Mouse (Mus musculus) spleen, embryonic (tissue): ENCODE data around the gene Dyrk3.

Source experiments
- CTCF ChIA-PET: fragments of 350-600 bp; sonication (Branson Sonifier 250); formaldehyde crosslinking; loops from one replicate; lab custom pipeline; 2022; lab: Charles Lee

Dyrk3 gene

DNA sequence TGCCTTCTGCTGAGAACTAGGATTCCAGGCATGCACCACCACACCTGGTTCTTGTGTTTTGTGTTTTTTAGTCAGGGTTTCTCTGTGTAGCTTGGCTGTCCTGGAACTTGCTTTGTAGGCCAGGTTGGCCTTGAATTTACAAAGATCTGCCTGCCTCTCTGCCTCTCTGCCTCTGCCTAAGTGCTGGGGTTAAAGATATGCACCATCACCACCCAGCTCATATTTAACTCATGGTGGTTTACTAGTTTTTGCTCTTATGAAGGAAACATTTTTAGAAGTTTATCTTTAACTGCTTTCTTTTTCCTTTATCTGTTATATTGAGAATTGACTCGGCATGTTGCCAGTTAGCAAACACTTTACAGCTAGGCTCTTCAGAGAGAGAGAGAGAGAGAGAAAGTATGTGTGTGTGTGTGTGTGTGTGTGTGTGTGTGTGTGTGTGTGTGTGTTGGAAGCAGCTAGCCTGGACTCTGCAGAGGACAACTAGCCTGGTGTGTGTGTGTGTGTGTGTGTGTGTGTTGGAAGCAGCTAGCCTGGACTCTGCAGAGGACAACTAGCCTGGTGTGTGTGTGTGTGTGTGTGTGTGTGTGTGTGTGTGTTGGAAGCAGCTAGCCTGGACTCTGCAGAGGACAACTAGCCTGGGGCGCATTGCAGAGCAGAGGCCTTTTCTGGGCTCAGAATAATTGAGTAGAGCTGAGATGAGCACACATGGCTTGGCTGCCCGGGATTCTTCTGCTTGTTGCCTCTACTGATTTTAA is 21.6 kb upstream of the Dyrk3 start:
- CTCF ChIA-PET = interaction anchor here (0.7 kb wide), 1 partner anchor 91 kb away, joined by 7 read pairs; no protein-coding TSS in a partner anchor

DNA sequence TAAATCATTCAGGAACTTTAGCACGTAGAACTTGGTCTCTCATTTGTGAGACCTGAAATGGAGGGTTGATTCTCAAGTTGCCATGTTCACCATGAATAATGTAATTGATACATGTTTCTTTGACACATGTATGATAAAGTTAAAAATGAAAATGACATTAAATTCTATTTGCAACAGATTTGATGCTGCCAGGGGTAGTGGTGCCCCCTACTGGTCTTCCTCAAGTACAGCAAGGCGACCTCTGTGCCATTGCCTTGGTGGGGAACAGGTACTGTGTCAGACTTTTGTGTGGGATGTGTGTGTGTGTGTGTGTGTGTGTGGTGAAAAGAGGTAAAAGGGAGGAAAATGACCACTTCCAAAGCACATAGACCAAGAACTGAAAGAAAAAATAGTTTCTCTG is 17.3 kb upstream of the Dyrk3 start:
- CTCF ChIA-PET = interaction anchor here (0.7 to 1.2 kb wide), 5 partner anchors 36 to 440 kb away, joined by 3 to 5 read pairs (median 3); partner anchors contain the start of gene Gm29427

DNA sequence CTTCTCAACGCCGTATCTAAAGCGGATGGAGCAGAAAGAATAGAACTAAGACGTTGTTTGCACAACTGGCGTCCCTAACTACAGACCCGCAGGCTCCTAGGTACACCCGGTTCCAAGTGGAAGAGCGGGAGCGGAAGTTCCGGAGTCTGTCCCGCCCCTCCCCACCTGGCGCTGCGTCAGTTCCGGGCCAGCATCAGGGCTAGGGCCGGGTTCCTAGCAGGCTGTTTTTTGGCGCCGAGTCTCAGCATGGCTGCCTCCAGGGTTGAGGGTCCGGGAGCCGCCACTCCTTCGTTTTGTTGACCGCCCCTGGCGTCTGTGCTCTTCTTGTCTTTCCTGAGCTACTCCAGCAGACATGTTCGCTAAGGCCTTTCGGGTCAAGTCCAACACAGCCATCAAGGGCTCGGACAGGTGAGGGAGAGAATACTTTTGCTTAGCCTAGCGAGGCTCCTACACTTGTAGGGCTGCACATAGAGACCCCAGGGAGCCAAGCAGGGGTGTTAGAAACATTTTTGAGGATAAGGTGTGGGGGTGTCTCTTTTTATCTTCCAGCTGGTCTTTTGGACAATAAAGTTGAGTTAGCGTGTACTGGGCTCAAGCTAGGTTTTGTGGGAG is 15.0 kb upstream of the Dyrk3 start, which contains the start of gene Eif2d:
Gene Eif2d (plus strand): TSS at position 164 of the 612 bp plus-strand sequence.
- CTCF ChIA-PET = interaction anchor here (0.6 to 2.1 kb wide), 11 partner anchors 10 to 936 kb away, joined by 3 to 22 read pairs (median 4); partner anchors contain the start of gene Dyrk3

DNA sequence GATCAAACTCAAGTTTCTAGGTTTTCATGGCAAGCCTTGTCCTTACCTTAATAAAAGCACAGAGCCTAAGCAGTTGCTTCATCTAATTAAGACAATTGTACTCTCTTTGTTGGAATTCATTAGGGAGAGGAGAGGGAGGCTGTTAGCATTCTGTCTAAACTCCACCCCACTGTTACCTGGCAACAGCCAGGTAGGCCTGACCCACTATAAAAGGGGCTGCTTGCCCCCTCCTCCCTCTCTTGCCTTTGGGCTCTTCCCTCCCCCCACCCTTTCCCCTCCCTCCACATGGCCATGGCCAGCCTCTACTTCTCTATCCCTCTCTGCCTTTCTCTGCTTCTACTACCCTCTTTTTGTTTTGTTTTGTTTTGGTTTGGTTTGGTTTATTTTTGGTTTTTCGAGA is 11.4 kb upstream of the Dyrk3 start:
- CTCF ChIA-PET = no interaction called here

DNA sequence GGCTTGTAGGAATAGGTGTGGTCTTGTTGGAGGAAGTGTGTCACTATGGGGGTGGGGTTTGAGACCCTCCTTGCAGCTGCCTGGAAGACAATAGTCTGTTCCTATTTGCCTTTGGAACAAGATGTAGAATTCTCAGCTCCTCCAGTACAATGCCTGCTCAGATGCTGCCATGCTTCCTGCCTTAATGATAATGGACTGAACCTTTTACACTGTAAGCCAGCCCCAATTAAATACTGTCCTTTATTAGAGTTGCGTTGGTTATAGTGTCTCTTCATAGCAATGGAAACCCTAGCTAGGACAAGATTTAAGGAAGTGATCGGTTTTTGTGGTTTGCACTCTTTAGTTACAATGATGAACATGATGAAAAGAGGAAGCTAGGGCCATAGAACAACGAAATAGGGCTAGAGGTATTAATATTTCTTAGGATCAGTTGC is 8.1 kb upstream of the Dyrk3 start:
- CTCF ChIA-PET = interaction anchor here (0.6 kb wide), 1 partner anchor 100 kb away, joined by 4 read pairs; no protein-coding TSS in a partner anchor

DNA sequence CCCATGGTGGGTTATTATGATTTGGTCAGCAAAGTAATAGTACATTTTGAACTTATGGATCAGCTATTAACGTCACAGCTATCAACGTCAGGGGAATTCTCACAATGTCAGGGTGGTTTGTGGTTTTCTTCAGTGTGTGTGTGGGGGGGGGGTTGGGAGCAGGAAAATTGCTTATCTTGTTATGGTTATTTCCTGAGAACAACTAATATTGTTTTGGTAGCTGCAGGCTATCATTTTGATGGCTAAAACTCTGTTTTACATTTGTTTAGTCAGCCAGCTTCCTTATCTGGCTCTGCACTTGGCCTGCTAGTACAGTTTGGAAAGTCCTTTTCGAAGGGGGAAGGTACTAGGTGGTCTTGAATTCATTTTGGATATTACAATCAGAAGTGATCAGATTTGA is 7.1 kb upstream of the Dyrk3 start:
- CTCF ChIA-PET = interaction anchor here (0.6 kb wide), 3 partner anchors 36 to 54 kb away, joined by 3 to 14 read pairs (median 3); no protein-coding TSS in a partner anchor

DNA sequence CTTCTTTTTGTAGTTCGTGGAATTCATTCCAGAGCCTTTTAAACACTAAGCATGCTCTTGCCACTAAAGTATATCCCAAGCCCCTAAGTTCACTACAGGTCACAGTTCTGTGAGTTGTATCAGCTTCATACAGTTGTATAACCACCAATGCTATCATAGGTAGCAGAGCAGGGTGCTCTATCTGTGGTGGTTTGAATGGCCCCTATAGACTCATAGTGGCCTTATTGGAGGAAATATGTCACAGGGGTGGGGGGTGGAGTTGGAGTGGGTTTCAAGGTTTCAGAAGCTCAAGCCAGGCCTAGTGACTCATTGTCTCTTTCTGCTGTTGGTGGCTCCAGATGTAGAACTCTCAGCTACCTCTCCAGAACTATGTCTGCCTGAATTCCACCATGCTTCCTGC is 4.3 kb upstream of the Dyrk3 start:
- CTCF ChIA-PET = no interaction called here

DNA sequence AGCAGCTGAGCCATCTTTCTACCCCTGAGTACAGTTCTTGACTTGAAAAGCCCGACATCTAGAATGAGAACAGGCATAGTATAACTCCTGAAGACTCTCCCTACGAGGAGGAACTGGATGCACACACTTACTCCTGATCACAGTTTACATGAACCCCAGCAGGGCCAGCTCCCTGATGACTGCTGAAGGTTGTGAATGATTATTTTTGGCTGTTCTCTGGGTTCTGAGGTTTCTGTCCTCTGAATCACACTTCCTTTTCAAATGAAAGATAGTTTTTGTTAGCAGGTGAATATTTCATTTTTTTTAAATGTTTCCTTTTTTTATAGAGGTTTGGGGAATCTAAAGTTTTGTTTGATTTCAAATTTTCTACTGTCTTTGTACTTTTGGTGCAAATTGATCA is 3.3 kb upstream of the Dyrk3 start:
- CTCF ChIA-PET = no interaction called here

DNA sequence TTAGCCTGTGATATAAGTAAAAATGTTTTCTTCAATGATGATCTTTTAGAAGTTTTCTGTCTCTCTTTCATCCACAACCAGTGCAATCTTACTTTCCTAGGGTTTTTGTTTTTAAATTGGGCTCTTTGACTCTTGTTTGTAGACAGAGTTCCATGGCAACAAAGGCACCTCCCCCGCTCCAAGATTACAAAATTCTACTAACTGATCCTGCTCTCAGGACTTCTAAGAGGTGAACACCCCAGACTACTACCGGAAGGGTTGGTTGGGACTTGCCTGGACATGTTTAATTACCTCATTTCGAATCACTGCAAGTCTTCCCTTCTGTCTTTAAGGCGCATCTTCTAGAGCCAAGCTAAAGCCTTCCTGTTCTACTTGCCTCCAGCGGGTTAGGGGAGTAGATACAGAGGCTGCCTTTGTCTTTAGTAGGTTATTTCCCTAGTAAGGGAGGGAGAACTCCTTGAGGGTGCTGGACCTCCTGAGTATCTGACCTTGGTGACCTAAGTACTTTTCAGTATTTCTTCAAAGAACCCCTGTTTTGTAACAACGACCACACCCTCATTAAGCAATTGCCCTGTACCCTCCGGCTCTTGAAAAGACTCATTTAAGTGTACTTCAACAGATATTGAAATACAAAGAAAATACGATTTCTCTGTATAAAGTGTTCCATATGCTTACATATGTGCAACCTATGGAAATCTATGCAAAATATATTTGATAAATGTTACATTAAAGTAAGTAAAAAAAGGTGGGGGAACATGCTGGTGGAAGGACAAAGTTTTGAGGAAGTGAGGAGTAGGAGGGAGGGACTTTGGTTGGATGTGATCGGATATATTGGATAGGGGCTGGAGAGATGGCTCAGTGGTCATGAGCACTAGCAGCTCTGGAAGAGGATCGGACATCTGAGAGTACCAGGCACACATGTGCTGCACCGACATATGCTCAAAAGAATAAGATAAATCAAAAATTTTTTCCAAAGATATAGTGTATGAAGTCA is 1.3 kb upstream of the Dyrk3 start:
- CTCF ChIA-PET = interaction anchor here (1.2 to 1.4 kb wide), 2 partner anchors 21 to 23 kb away, joined by 3 read pairs; no protein-coding TSS in a partner anchor

DNA sequence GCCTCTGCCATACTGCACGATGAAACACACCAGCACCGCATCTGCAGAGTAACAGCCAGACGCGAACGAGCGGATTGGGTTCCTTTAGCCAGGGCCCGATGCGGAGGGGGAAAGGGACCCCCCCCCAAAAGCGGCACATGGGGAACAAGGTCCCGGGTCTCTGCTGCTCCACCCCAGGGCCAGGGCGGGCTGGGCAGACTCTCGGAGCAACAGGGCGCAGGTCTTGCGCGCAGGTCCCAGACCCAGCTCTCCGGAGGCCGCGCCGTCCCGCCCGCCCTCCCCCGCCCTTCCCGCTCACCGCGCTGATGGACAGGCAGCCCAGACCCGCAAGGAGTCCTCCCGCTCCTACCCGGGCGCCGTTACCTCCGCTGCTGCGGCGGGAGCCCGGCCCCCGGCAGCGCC is 422 bp downstream of the Dyrk3 start:
- CTCF ChIA-PET = no interaction called here

DNA sequence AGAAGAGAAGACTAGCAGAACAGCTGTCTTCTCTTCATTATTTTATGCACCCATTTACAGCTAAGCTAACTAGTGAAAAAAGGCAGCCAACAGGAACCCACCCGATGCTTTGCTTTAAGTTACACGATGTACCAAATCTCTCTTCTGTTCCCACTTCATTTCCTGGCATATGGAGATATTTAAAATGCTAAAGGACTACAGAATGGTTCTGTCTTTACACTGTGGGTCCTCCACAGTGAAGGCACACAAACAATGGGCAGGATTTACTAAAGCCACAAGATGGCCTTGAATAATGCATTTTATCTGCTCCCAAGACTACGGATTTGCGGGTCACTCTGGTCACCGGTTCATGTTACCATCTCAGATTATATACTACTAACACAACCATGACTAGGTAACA is 1.0 kb downstream of the Dyrk3 start:
- CTCF ChIA-PET = no interaction called here

DNA sequence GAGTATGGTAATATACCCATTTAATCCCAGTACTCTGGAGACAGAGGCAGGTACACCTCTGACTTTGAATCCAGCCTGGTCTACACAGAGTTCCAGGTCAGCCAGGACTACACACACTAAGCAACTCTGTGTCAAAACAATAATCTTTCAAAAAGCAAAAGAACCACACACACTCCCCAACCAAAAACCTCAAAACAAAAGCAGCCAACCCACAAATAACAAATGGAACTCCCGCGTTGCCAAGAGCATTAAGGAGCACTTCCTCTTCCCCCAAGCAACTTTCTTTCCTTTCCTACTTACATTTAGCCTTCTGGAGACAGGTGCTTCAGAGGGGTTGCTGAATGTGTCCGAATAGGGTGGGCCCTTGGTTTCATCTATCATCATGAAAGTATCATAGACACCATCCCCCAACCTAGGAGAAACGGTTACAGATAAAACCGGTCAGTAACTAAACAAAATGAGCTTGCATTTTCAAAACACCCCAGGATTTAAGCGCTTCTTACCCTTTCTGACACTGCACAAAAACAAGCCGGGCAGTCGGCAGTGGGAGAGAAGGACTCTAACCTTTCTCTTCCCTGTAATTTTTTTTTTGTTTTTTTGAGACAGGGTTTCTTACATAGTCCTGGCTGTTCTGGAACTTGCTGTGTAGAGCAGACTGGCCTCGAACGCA is 2.0 kb downstream of the Dyrk3 start:
- CTCF ChIA-PET = interaction anchor here (0.7 kb wide), 1 partner anchor 20 kb away, joined by 6 read pairs; no protein-coding TSS in a partner anchor

DNA sequence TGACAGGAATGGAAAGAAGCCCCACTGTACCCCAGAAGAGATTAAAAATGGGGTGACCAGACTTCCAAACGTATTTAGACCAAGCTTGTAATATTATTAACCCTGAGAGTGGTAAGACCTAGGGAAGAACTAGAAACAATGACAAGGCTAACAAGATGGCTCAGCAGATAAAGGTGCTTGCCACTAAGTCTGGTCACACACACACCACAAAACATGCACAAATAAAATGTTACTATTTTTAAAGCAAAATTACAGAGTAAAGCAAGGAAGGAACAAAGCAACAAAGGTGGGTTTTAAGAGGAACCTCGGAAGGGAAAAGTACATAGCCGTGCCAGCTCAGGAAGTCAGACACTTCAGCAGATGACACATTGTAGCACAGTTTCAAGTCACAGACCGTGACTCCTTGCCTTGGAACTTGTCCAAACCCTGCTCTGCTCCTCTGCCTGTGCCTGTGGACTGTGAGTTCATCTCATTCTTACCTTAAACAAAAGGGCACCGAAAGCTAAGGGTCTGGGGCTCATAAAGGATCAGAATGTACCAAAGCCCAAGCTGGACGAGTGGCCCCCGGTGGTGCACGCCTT is 3.1 kb downstream of the Dyrk3 start:
- CTCF ChIA-PET = no interaction called here

DNA sequence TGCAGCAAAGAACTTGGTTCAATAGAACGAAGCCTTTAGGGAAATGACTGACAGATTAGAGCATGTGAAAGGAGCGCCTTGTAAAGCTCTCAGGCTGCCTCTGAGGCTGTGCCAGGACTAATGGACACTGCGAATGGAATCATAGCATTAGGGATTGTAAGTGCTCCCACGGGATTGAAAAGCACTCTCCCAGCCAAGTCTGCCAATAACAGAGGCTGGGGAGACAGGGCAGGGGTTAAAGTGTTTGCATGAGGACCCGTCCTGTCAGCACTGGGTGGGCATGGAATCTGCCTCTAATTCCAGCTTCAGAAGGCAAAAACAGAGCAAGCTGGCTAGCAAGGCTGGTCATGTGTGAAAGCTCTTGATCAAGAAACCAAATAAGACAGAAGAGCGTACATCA is 3.9 kb downstream of the Dyrk3 start:
- CTCF ChIA-PET = no interaction called here

DNA sequence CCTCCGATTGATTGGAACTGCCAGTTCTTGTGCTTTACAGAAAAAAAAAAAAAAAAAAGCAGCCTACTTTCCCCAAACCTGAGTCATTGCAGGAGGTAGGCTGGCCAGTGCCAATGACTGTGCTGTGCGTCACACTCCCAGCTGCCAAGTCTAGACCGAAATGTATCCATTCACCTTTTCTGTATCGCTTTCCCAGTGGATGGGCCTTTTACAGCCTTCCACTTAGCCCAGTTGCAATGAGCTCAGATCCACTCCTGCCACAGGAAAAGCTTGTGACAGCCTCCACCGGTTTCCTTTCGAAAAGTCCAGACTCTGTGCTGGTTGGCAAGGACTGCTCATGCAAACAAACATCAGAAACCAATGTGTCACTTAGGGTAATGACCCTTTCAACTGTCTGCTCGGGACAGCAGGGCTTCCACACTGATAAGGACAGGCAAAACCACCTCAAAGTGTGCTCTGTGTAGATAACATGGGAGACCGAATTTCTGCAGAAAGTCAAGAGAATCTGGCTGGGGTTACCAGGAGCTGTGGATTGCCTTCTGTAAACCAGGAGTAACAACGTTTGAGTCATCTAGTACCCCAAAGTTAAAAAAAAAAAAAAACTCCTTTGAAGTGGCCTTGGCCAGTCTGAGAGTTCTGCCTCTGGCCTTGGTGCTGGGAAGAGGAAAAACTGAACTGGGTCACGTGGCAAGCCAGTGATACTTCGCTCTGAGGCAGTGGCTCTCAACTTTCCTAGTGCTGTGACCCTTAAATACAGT is 12.0 kb downstream of the Dyrk3 start:
- CTCF ChIA-PET = interaction anchor here (0.6 to 0.7 kb wide), 5 partner anchors 15 to 564 kb away, joined by 4 to 7 read pairs (median 5); no protein-coding TSS in a partner anchor

DNA sequence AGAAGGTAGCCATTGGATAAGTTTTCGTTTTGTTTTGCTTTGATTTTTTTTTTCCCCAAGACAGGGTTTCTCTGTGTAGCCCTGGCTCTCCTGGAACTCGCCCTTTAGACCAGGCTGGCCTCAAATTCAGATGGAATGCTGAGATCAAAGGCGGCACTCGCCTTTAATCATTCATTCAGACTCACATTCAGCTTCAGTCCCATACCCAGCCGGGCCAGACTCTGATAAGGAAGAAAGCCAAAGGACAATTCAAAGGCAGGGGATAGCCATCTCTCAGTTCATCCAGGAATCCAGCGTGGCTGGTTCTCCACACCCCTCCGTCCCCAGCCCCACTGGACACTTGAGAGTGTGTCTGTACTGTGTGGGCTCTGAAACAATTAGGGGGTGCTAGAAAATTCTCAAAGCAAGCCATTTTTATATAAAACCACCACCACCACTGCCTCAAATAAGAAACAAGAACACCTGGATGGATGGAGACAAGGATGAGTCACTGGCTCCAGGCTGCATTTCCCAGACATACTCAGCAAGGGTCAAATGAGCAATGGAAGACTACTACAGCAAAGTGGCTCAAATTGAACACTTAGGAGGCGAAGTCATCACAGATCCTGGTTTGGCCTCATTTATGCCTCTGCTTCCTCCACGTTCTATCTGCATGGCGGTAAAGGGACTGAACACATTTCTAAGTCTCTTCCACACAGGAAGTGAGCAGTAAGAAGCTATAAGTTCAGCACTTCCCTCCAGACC is 14.4 kb downstream of the Dyrk3 start:
- CTCF ChIA-PET = interaction anchor here (0.7 kb wide), 1 partner anchor 23 kb away, joined by 3 read pairs; no protein-coding TSS in a partner anchor

DNA sequence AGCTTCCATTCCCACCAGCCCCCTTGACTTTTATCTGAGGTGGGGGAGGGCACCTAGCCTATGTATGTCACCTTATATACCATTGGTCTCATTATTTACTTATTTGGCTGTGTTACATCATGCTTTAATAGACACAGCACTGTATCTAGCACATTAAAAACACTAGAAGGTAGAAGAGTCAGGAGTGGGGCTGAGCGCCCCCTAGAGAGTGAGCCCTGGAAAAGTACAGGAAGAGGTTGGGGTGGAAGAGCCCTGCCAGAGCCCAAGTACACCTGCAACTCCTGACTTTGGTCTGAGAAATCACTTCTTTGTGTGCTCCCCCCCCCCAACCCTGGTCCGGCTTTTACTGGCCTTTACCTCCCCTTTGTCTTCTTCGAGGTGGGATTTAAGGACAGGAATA is 16.2 kb downstream of the Dyrk3 start:
- CTCF ChIA-PET = no interaction called here

DNA sequence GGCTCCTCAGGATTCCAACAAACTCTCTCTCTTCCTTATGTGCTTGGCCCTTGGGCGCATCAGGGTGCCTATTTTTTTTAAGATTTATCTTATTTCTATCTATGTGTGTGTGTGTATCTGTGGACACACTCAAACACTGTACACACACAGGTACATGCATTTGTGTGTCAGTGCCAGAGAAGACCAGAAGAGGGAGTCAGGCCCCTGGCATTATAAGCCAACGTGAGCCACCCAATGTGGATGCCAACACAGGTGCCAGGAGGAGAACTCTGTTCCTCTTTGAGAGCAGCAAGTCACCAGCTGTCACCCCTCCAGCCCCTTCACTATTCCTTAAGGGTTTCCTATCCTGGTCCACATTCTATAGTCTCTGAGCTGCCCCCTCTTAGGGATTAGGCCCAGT is 19.1 kb downstream of the Dyrk3 start:
- CTCF ChIA-PET = interaction anchor here (0.7 to 0.9 kb wide), 2 partner anchors 37 to 307 kb away, joined by 3 read pairs; no protein-coding TSS in a partner anchor

DNA sequence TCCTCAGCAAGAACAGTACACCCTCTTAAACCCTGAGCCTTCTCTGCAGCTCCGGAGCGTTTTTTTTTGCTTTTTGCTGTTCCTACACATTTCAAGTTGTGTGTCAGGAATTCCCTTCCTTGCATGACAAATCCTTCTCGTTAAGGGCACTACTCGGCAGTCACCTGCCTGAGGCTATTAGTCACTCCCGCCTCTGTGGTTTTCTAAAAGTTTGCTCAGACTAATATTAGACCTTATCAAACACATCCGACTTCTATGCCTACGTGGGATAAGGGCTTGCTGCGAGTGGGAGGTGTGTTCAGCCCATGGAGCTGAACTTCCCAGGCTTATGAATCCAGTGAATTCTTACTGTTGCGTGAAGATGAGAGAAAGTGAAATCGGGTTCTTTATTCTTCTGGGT is 19.6 kb downstream of the Dyrk3 start:
- CTCF ChIA-PET = interaction anchor here (1.0 kb wide), 2 partner anchors 21 to 35 kb away, joined by 3 read pairs; no protein-coding TSS in a partner anchor
